Mouse (Mus musculus): Measurements from ENCODE around the gene Hoxb3. TPM values are rescaled to one million over a fixed set of nuclear protein-coding genes. Genes with fewer than 3 reads are reported as not detected.

Hoxb3 gene
- polyA plus RNA-seq, 1 experiment from 2014 or later, result 4.2 TPM

- peak overlapping the region; percentile 98 for H3K9ac ChIP-seq (ENCODE audit: low read depth, low read length)
- H3K36me3 ChIP-seq (ENCODE audit: insufficient read depth, low read length), result 0 out of 2 replicates have a peak, but pooled peaks cover 5% of the 10 kb centered on the region
- DNase-seq (ENCODE audit: low spot score) (no peak), ATAC-seq (replicated peaks; ENCODE audit: low FRiP score, low read depth) (no peak)
- H3K4me2 ChIP-seq (ENCODE audit: low read length), result peak overlapping the region; percentile 96
- H3K4me1 ChIP-seq (replicated peaks; ENCODE audit: insufficient read depth, low read length), result peaks cover 24% of the 10 kb centered on the region
- no peaks in the 10 kb centered on the region for H3K9me3 ChIP-seq (replicated peaks; ENCODE audit: low read length)
- H3K27me3 ChIP-seq (ENCODE audit: insufficient read depth, low read length), result no peaks in the 10 kb centered on the region
- peak overlapping the region; percentile 83 for H3K4me3 ChIP-seq (replicated peaks; ENCODE audit: low read depth, low read length)
- 20% methylated on average over 3 of the region's 3 CpGs for WGBS
- peak overlapping the region; percentile 99 for H3K27ac ChIP-seq
- no peak for TF ChIP-seq CTCF (IDR thresholded peaks at IDR 0.05; ENCODE audit: low read depth)
Measured at GRCm38 (mm10) chr11:96297428-96297827, 25.7 kb upstream of the Hoxb3 start.

GRCm38 (mm10) chr11:96297968-96298635, 25.0 kb upstream of the Hoxb3 start:
- DNase-seq (ENCODE audit: low spot score) (no peak), ATAC-seq (replicated peaks; ENCODE audit: low FRiP score, low read depth) (no peak)
- Histone ChIP-seq H3K4me1 (replicated peaks; ENCODE audit: insufficient read depth, low read length) (peaks cover 24% of the 10 kb centered on the region), H3K4me3 (replicated peaks; ENCODE audit: low read depth, low read length) (peak overlapping the region; percentile 83), H3K27me3 (ENCODE audit: insufficient read depth, low read length) (no peaks in the 10 kb centered on the region), H3K9ac (ENCODE audit: low read depth, low read length) (peak overlapping the region; percentile 98), H3K27ac (peak overlapping the region; percentile 99), H3K9me3 (replicated peaks; ENCODE audit: low read length) (no peaks in the 10 kb centered on the region), H3K4me2 (ENCODE audit: low read length) (peak overlapping the region; percentile 96), H3K36me3 (ENCODE audit: insufficient read depth, low read length) (0 out of 2 replicates have a peak, but pooled peaks cover 5% of the 10 kb centered on the region)
- TF ChIP-seq CTCF (IDR thresholded peaks at IDR 0.05; ENCODE audit: low read depth), result no peak
- WGBS, result 17% methylated on average over 11 of the region's 11 CpGs

- Histone ChIP-seq H3K9me3 (replicated peaks; ENCODE audit: low read length) (no peaks in the 10 kb centered on the region), H3K36me3 (ENCODE audit: insufficient read depth, low read length) (0 out of 2 replicates have a peak, but pooled peaks cover 5% of the 10 kb centered on the region), H3K4me3 (replicated peaks; ENCODE audit: low read depth, low read length) (peak overlapping the region; percentile 83), H3K27me3 (ENCODE audit: insufficient read depth, low read length) (no peaks in the 10 kb centered on the region), H3K4me2 (ENCODE audit: low read length) (peak overlapping the region; percentile 96), H3K9ac (ENCODE audit: low read depth, low read length) (peak overlapping the region; percentile 98), H3K27ac (peak overlapping the region; percentile 92), H3K4me1 (replicated peaks; ENCODE audit: insufficient read depth, low read length) (peaks cover 24% of the 10 kb centered on the region)
- DNase-seq (ENCODE audit: low spot score) (peak; percentile 92), ATAC-seq (replicated peaks; ENCODE audit: low FRiP score, low read depth) (peak; percentile 37; the same call in 1 of the 2 replicates)
- TF ChIP-seq CTCF (IDR thresholded peaks at IDR 0.05; ENCODE audit: low read depth), result no peak
- under 1% methylated on average over 59 of the region's 66 CpGs for WGBS
Measured at GRCm38 (mm10) chr11:96298895-96299667, 24.0 kb upstream of the Hoxb3 start.

GRCm38 (mm10) chr11:96299781-96300180, 23.3 kb upstream of the Hoxb3 start:
- peak overlapping the region; percentile 98 for H3K9ac ChIP-seq (ENCODE audit: low read depth, low read length)
- no peaks in the 10 kb centered on the region for H3K9me3 ChIP-seq (replicated peaks; ENCODE audit: low read length)

GRCm38 (mm10) chr11:96300354-96301063, 22.6 kb upstream of the Hoxb3 start:
- peak; percentile 19 for ATAC-seq (replicated peaks; ENCODE audit: low FRiP score, low read depth)
- H3K9me3 ChIP-seq (replicated peaks; ENCODE audit: low read length), result no peaks in the 10 kb centered on the region
- 17% methylated on average over 35 of the region's 35 CpGs for WGBS
- peak overlapping the region; percentile 83 for H3K4me3 ChIP-seq (replicated peaks; ENCODE audit: low read depth, low read length)
- H3K9ac ChIP-seq (ENCODE audit: low read depth, low read length), result peak overlapping the region; percentile 98
- no peak for DNase-seq (ENCODE audit: low spot score)
- TF ChIP-seq CTCF (IDR thresholded peaks at IDR 0.05; ENCODE audit: low read depth), result peak; percentile 32; the same call in 1 of the 2 replicates
- 0 out of 2 replicates have a peak, but pooled peaks cover 5% of the 10 kb centered on the region for H3K36me3 ChIP-seq (ENCODE audit: insufficient read depth, low read length)
- peaks cover 26% of the 10 kb centered on the region for H3K4me1 ChIP-seq (replicated peaks; ENCODE audit: insufficient read depth, low read length)
- H3K4me2 ChIP-seq (ENCODE audit: low read length), result peak overlapping the region; percentile 96
- H3K27ac ChIP-seq, result peak overlapping the region; percentile 92
- H3K27me3 ChIP-seq (ENCODE audit: insufficient read depth, low read length), result no peaks in the 10 kb centered on the region

More at GRCm38 (mm10) chr11:96299781-96300180, 23.3 kb upstream of the Hoxb3 start:
- TF ChIP-seq CTCF (IDR thresholded peaks at IDR 0.05; ENCODE audit: low read depth), result no peak
- Histone ChIP-seq H3K27ac (peak overlapping the region; percentile 92), H3K36me3 (ENCODE audit: insufficient read depth, low read length) (0 out of 2 replicates have a peak, but pooled peaks cover 5% of the 10 kb centered on the region), H3K4me3 (replicated peaks; ENCODE audit: low read depth, low read length) (peak overlapping the region; percentile 83), H3K4me2 (ENCODE audit: low read length) (peak overlapping the region; percentile 96), H3K27me3 (ENCODE audit: insufficient read depth, low read length) (no peaks in the 10 kb centered on the region), H3K4me1 (replicated peaks; ENCODE audit: insufficient read depth, low read length) (peaks cover 24% of the 10 kb centered on the region)
- ATAC-seq (replicated peaks; ENCODE audit: low FRiP score, low read depth), result no peak
- WGBS, result 14% methylated on average over 9 of the region's 9 CpGs
- DNase-seq (ENCODE audit: low spot score), result no peak

- peaks cover 30% of the 10 kb centered on the region for H3K4me1 ChIP-seq (replicated peaks; ENCODE audit: insufficient read depth, low read length)
- WGBS, result 39% methylated on average over 10 of the region's 10 CpGs
Measured at GRCm38 (mm10) chr11:96301064-96301431, 22.1 kb upstream of the Hoxb3 start.

More at GRCm38 (mm10) chr11:96301064-96301431, 22.1 kb upstream of the Hoxb3 start:
- Histone ChIP-seq H3K9ac (ENCODE audit: low read depth, low read length) (peak overlapping the region; percentile 98), H3K27ac (peak overlapping the region; percentile 92), H3K4me2 (ENCODE audit: low read length) (peak overlapping the region; percentile 96), H3K36me3 (ENCODE audit: insufficient read depth, low read length) (0 out of 2 replicates have a peak, but pooled peaks cover 5% of the 10 kb centered on the region), H3K27me3 (ENCODE audit: insufficient read depth, low read length) (no peaks in the 10 kb centered on the region), H3K9me3 (replicated peaks; ENCODE audit: low read length) (no peaks in the 10 kb centered on the region), H3K4me3 (replicated peaks; ENCODE audit: low read depth, low read length) (peak overlapping the region; percentile 83)
- no peak for TF ChIP-seq CTCF (IDR thresholded peaks at IDR 0.05; ENCODE audit: low read depth)
- no peak for ATAC-seq (replicated peaks; ENCODE audit: low FRiP score, low read depth)
- DNase-seq (ENCODE audit: low spot score), result no peak

Data from kidney, postnatal 0 days (tissue).